8 mouse cellular contexts compared by ENCODE assay signal in genomic region chr19:31662802-31663201, GRCm38 (mm10).
DNase-seq lines count a peak whose midpoint lies in the region; ATAC-seq and TF ChIP-seq lines count a peak whose summit lies in the region.

No protein-coding gene starts in this region.

- TF ChIP-seq EP300 in lung, postnatal 0 days (IDR thresholded peaks at IDR 0.05): no peak

- no peaks in the 10 kb centered on the region for H3K9me3 ChIP-seq in embryonic facial prominence, embryonic 12.5 days
- H3K9me3 ChIP-seq in embryonic facial prominence, embryonic 10.5 days: no peaks in the 10 kb centered on the region
- no peaks in the 10 kb centered on the region for H3K9me3 ChIP-seq in lung, postnatal 0 days (ENCODE audit: low read length)
- no peaks in the 10 kb centered on the region for H3K9me3 ChIP-seq in intestine, postnatal 0 days (ENCODE audit: control insufficient read depth)

- H3K27me3 ChIP-seq in embryonic facial prominence, embryonic 12.5 days: no peaks in the 10 kb centered on the region
- peaks cover 22% of the 10 kb centered on the region for H3K27me3 ChIP-seq in embryonic facial prominence, embryonic 10.5 days (replicated peaks; ENCODE audit: low read depth, poor library complexity, severe bottlenecking)
- no peaks in the 10 kb centered on the region for H3K27me3 ChIP-seq in lung, postnatal 0 days (replicated peaks; ENCODE audit: insufficient read depth, low read length)
- peaks cover 18% of the 10 kb centered on the region for H3K27me3 ChIP-seq in intestine, postnatal 0 days (replicated peaks; ENCODE audit: control insufficient read depth, insufficient read depth, low read length)

- 41% methylated on average over 2 of the region's 2 CpGs for WGBS in embryonic facial prominence, embryonic 12.5 days
- 65% methylated on average over 2 of the region's 2 CpGs for WGBS in embryonic facial prominence, embryonic 10.5 days
- 54% methylated on average over 2 of the region's 2 CpGs for WGBS in lung, postnatal 0 days
- WGBS in intestine, postnatal 0 days: 41% methylated on average over 2 of the region's 2 CpGs

- peaks cover 14% of the 10 kb centered on the region; the same call in 1 of the 2 replicates for H3K4me1 ChIP-seq in embryonic facial prominence, embryonic 12.5 days
- H3K4me1 ChIP-seq in embryonic facial prominence, embryonic 10.5 days: peaks cover 20% of the 10 kb centered on the region
- peaks cover 15% of the 10 kb centered on the region; the same call in 1 of the 2 replicates for H3K4me1 ChIP-seq in lung, postnatal 0 days (ENCODE audit: insufficient read depth, low read depth, low read length)
- no peaks in the 10 kb centered on the region for H3K4me1 ChIP-seq in intestine, postnatal 0 days (replicated peaks; ENCODE audit: control insufficient read depth, insufficient read depth, low read length)

- H3K4me3 ChIP-seq in embryonic facial prominence, embryonic 12.5 days: peak overlapping the region; percentile 69; the same call in 1 of the 2 replicates
- no peak overlapping the region; the same call in 1 of the 2 replicates for H3K4me3 ChIP-seq in embryonic facial prominence, embryonic 10.5 days
- no peak overlapping the region; the same call in 1 of the 2 replicates for H3K4me3 ChIP-seq in lung, postnatal 0 days (ENCODE audit: low read depth, low read length)
- H3K4me3 ChIP-seq in intestine, postnatal 0 days (ENCODE audit: low read depth, low read length): 0 out of 2 replicates have a peak overlapping the region, but pooled peaks have one; percentile 50

- H3K9ac ChIP-seq in embryonic facial prominence, embryonic 12.5 days: no peak overlapping the region
- H3K9ac ChIP-seq in lung, postnatal 0 days (replicated peaks; ENCODE audit: low read depth): no peak overlapping the region
- H3K9ac ChIP-seq in intestine, postnatal 0 days (ENCODE audit: low read depth, low read length): no peak overlapping the region

- peak overlapping the region; percentile 27 for H3K4me2 ChIP-seq in embryonic facial prominence, embryonic 12.5 days (replicated peaks)
- H3K4me2 ChIP-seq in lung, postnatal 0 days (replicated peaks; ENCODE audit: low read depth, low read length): no peak overlapping the region
- H3K4me2 ChIP-seq in intestine, postnatal 0 days (replicated peaks; ENCODE audit: low read depth): peak overlapping the region; percentile 68; the same call in 1 of the 2 replicates

- H3K27ac ChIP-seq in embryonic facial prominence, embryonic 12.5 days: no peak overlapping the region
- H3K27ac ChIP-seq in embryonic facial prominence, embryonic 10.5 days (replicated peaks): no peak overlapping the region
- H3K27ac ChIP-seq in lung, postnatal 0 days (ENCODE audit: low read length): no peak overlapping the region
- no peak overlapping the region for H3K27ac ChIP-seq in intestine, postnatal 0 days (ENCODE audit: low read depth, low read length)

- no peak for ATAC-seq in embryonic facial prominence, embryonic 12.5 days (ENCODE audit: insufficient number of reproducible peaks, insufficient read depth, low FRiP score, low TSS enrichment)
- ATAC-seq in lung, postnatal 0 days: no peak
- ATAC-seq in intestine, postnatal 0 days: no peak

- no peak for DNase-seq in embryonic facial prominence, embryonic 10.5 days (ENCODE audit: low spot score)
- peak; percentile 9 for DNase-seq in lung, postnatal 0 days (ENCODE audit: low spot score)
- DNase-seq in lung, postnatal 14 days: no peak
- DNase-seq in retina, embryonic 14.5 days (ENCODE audit: low spot score): peak; percentile 39
- no peak for DNase-seq in adrenal gland, adult 8-10 months
- no peak for DNase-seq in kidney, adult 11 months

- no peak for TF ChIP-seq CTCF in lung, postnatal 0 days (IDR thresholded peaks at IDR 0.05)
- no peak for TF ChIP-seq CTCF in intestine, postnatal 0 days (IDR thresholded peaks at IDR 0.05; ENCODE audit: low read depth)

- H3K36me3 ChIP-seq in embryonic facial prominence, embryonic 12.5 days: no peaks in the 10 kb centered on the region
- H3K36me3 ChIP-seq in embryonic facial prominence, embryonic 10.5 days (replicated peaks): no peaks in the 10 kb centered on the region
- no peaks in the 10 kb centered on the region for H3K36me3 ChIP-seq in lung, postnatal 0 days (ENCODE audit: insufficient read depth, low read length)
- H3K36me3 ChIP-seq in intestine, postnatal 0 days (ENCODE audit: control insufficient read depth, insufficient read depth): no peaks in the 10 kb centered on the region

Comparison
In these comparisons a context has a peak if more than half of its experiments do, and no peak if none do; other contexts are left out.
1. H3K4me3 ChIP-seq: peak in embryonic facial prominence, embryonic 12.5 days (single experiment) and intestine, postnatal 0 days (single experiment); none in embryonic facial prominence, embryonic 10.5 days (single experiment) and lung, postnatal 0 days (single experiment).
2. DNase-seq: peak in lung, postnatal 0 days (single experiment) and retina, embryonic 14.5 days (single experiment); none in embryonic facial prominence, embryonic 10.5 days (single experiment), lung, postnatal 14 days (single experiment), adrenal gland, adult 8-10 months (single experiment) and kidney, adult 11 months (single experiment).